Mouse (Mus musculus) hindbrain, embryonic 13.5 days (tissue): ENCODE data around the gene Lmbr1l. TPM values are rescaled to one million over a fixed set of nuclear protein-coding genes. Genes with fewer than 3 reads are reported as not detected.

Experiments
- ATAC-seq: fragments of 200-750 bp; cut with Nextera tagmentation; 2 replicates; pipeline ENCODE4 v1.8.0; 2017; ENCODE audit warnings: moderate TSS enrichment; ENCODE audit not compliant: low FRiP score
- H3K27ac ChIP-seq: fragments of 300-500 bp; sonication (generic); 2 replicates; pipeline ENCODE4 v1.5.1; 2015; ENCODE audit warnings: inconsistent platforms, mild to moderate bottlenecking, moderate library complexity
- H3K27me3 ChIP-seq: fragments of 300-500 bp; sonication (generic); 2 replicates; pipeline ENCODE4 v1.6.1; 2015; ENCODE audit warnings: mild to moderate bottlenecking, inconsistent platforms
- H3K36me3 ChIP-seq: fragments of 300-500 bp; sonication (generic); 2 replicates; pipeline ENCODE4 v1.6.1; 2015; ENCODE audit warnings: mild to moderate bottlenecking, inconsistent platforms
- H3K4me1 ChIP-seq: fragments of 300-500 bp; sonication (generic); replicated peaks from 2 replicates; pipeline ENCODE4 v1.6.1; 2015; ENCODE audit warnings: inconsistent platforms
- H3K4me2 ChIP-seq: fragments of 300-500 bp; sonication (generic); 2 replicates; pipeline ENCODE4 v1.6.1; 2015; ENCODE audit warnings: inconsistent platforms, mild to moderate bottlenecking, moderate library complexity
- H3K4me3 ChIP-seq: fragments of 300-500 bp; sonication (generic); 2 replicates; pipeline ENCODE4 v1.5.1; 2015; ENCODE audit warnings: mild to moderate bottlenecking, inconsistent platforms
- H3K9ac ChIP-seq: fragments of 300-500 bp; sonication (generic); 2 replicates; pipeline ENCODE4 v1.6.1; 2015; ENCODE audit warnings: mild to moderate bottlenecking, inconsistent platforms
- H3K9me3 ChIP-seq: fragments of 300-500 bp; sonication (generic); 2 replicates; pipeline ENCODE4 v1.6.1; 2016; ENCODE audit warnings: inconsistent platforms
- WGBS: fragments of 180-500 bp; shearing (Covaris S2); methylation state at CpG from one replicate; pipeline ENCODE4 v1.1.7; 2015; 5-methylcytosine and 5-hydroxymethylcytosine counted together
- polyA plus RNA-seq: library from polyadenylated mRNA; unstranded; fragments of >200 nt; fragmentation: Nextera tagmentation; extraction: Ambion mirVana; gene quantifications from 2 replicates; pipeline ENCODE4 v1.2.1, GENCODE M21; 2015

Lmbr1l gene
- polyA plus RNA-seq, 1 experiment from 2014 or later = 38.3 TPM

GRCm38 (mm10) chr15:98914903-98915302 lies 3.1 kb downstream of the Lmbr1l start:
- 96% methylated on average over 6 of the region's 6 CpGs for WGBS
- no peak overlapping the region for H3K4me2 ChIP-seq
- peaks cover 47% of the 10 kb centered on the region for H3K36me3 ChIP-seq
- no peak overlapping the region for H3K27ac ChIP-seq
- H3K4me3 ChIP-seq = no peak overlapping the region
- H3K9ac ChIP-seq = no peak overlapping the region
- peaks cover 33% of the 10 kb centered on the region for H3K4me1 ChIP-seq
- no peak for ATAC-seq
- no peaks in the 10 kb centered on the region for H3K27me3 ChIP-seq
- H3K9me3 ChIP-seq = no peaks in the 10 kb centered on the region

GRCm38 (mm10) chr15:98904692-98905091 lies 13.3 kb downstream of the Lmbr1l start:
- Histone ChIP-seq H3K36me3 (peaks cover 72% of the 10 kb centered on the region), H3K27ac (no peak overlapping the region), H3K9ac (0 out of 2 replicates have a peak overlapping the region, but pooled peaks have one; percentile 39), H3K27me3 (peaks cover 16% of the 10 kb centered on the region), H3K4me3 (no peak overlapping the region), H3K4me2 (no peak overlapping the region), H3K4me1 (no peaks in the 10 kb centered on the region), H3K9me3 (no peaks in the 10 kb centered on the region)
- ATAC-seq = no peak; the same call in 1 of the 2 replicates
- 30% methylated on average over 10 of the region's 10 CpGs for WGBS

- no peaks in the 10 kb centered on the region for H3K9me3 ChIP-seq
- no peak overlapping the region for H3K9ac ChIP-seq
- H3K4me3 ChIP-seq = no peak overlapping the region
- peaks cover 11% of the 10 kb centered on the region for H3K4me1 ChIP-seq
- no peak overlapping the region for H3K4me2 ChIP-seq
- peaks cover 37% of the 10 kb centered on the region for H3K27me3 ChIP-seq
- peaks cover 51% of the 10 kb centered on the region for H3K36me3 ChIP-seq
- ATAC-seq = no peak
- 94% methylated on average over 2 of the region's 2 CpGs for WGBS
- no peak overlapping the region for H3K27ac ChIP-seq
Measured at GRCm38 (mm10) chr15:98902600-98902999, 15.4 kb downstream of the Lmbr1l start.

GRCm38 (mm10) chr15:98901530-98901929 lies 16.5 kb downstream of the Lmbr1l start:
- Histone ChIP-seq H3K27me3 (peaks cover 47% of the 10 kb centered on the region), H3K36me3 (peaks cover 41% of the 10 kb centered on the region), H3K27ac (no peak overlapping the region), H3K4me1 (peaks cover 15% of the 10 kb centered on the region), H3K9me3 (no peaks in the 10 kb centered on the region), H3K4me3 (no peak overlapping the region), H3K4me2 (no peak overlapping the region), H3K9ac (no peak overlapping the region)
- ATAC-seq = no peak
- WGBS = 65% methylated on average over 1 of the region's 1 CpGs

GRCm38 (mm10) chr15:98897928-98898800 lies 19.9 kb downstream of the Lmbr1l start, which contains the start of gene Dhh:
Gene Dhh (minus strand): TSS chr15:98898540.
- Histone ChIP-seq H3K27ac (no peak within 1 kb of the TSS), H3K9me3 (no peaks in the 10 kb centered on the region), H3K9ac (peak within 1 kb of the TSS; percentile 43; the same call in 1 of the 2 replicates), H3K27me3 (peaks cover 81% of the 10 kb centered on the region), H3K4me1 (peaks cover 43% of the 10 kb centered on the region), H3K4me3 (peak within 1 kb of the TSS; percentile 22), H3K36me3 (peaks cover 9% of the 10 kb centered on the region), H3K4me2 (peak within 1 kb of the TSS; percentile 44)
- WGBS = under 1% methylated on average over 40 of the region's 41 CpGs
- no peak for ATAC-seq

- H3K9me3 ChIP-seq = no peaks in the 10 kb centered on the region
- peaks cover 43% of the 10 kb centered on the region for H3K4me1 ChIP-seq
- H3K4me3 ChIP-seq = peak overlapping the region; percentile 22
- H3K27ac ChIP-seq = no peak overlapping the region
- H3K36me3 ChIP-seq = peaks cover 3% of the 10 kb centered on the region; the same call in 1 of the 2 replicates
- H3K4me2 ChIP-seq = peak overlapping the region; percentile 44
- WGBS = 1% methylated on average over 10 of the region's 10 CpGs
- no peak for ATAC-seq
- H3K27me3 ChIP-seq = peaks cover 88% of the 10 kb centered on the region
- H3K9ac ChIP-seq = peak overlapping the region; percentile 43; the same call in 1 of the 2 replicates
Measured at GRCm38 (mm10) chr15:98897495-98897894, 20.5 kb downstream of the Lmbr1l start.

GRCm38 (mm10) chr15:98895635-98896589 lies 22.1 kb downstream of the Lmbr1l start:
- Histone ChIP-seq H3K27ac (0 out of 2 replicates have a peak overlapping the region, but pooled peaks have one; percentile 23), H3K4me2 (peak overlapping the region; percentile 95), H3K9ac (peak overlapping the region; percentile 60), H3K4me1 (peaks cover 46% of the 10 kb centered on the region), H3K36me3 (no peaks in the 10 kb centered on the region), H3K4me3 (peak overlapping the region; percentile 49), H3K9me3 (no peaks in the 10 kb centered on the region), H3K27me3 (peaks cover 98% of the 10 kb centered on the region)
- no peak for ATAC-seq
- 2% methylated on average over 40 of the region's 41 CpGs for WGBS

- Histone ChIP-seq H3K4me3 (peak overlapping the region; percentile 49), H3K27ac (no peak overlapping the region), H3K4me2 (peak overlapping the region; percentile 95), H3K9ac (peak overlapping the region; percentile 69; the same call in 1 of the 2 replicates), H3K9me3 (no peaks in the 10 kb centered on the region), H3K36me3 (no peaks in the 10 kb centered on the region), H3K27me3 (peaks cover 95% of the 10 kb centered on the region), H3K4me1 (peaks cover 46% of the 10 kb centered on the region)
- 2% methylated on average over 38 of the region's 38 CpGs for WGBS
- ATAC-seq = peak; percentile 29; the same call in 1 of the 2 replicates
Measured at GRCm38 (mm10) chr15:98894746-98895634, 23.0 kb downstream of the Lmbr1l start.

- no peak for ATAC-seq
Measured at GRCm38 (mm10) chr15:98893940-98894745, 23.9 kb downstream of the Lmbr1l start, which contains the start of gene Rhebl1. Gene Rhebl1 (minus strand): TSS chr15:98894540.

GRCm38 (mm10) chr15:98893036-98893435 lies 25.0 kb downstream of the Lmbr1l start:
- WGBS = 48% methylated on average over 4 of the region's 4 CpGs
- no peak for ATAC-seq
- Histone ChIP-seq H3K4me2 (no peak overlapping the region), H3K36me3 (no peaks in the 10 kb centered on the region), H3K27ac (no peak overlapping the region), H3K9ac (no peak overlapping the region), H3K4me3 (no peak overlapping the region), H3K9me3 (no peaks in the 10 kb centered on the region), H3K27me3 (peaks cover 75% of the 10 kb centered on the region), H3K4me1 (peaks cover 39% of the 10 kb centered on the region)

More at GRCm38 (mm10) chr15:98893940-98894745, 23.9 kb downstream of the Lmbr1l start, which contains the start of gene Rhebl1:
- peak within 1 kb of the TSS; percentile 95 for H3K4me2 ChIP-seq
- no peak within 1 kb of the TSS for H3K27ac ChIP-seq
- peak within 1 kb of the TSS; percentile 69 for H3K9ac ChIP-seq
- H3K4me1 ChIP-seq = peaks cover 46% of the 10 kb centered on the region
- peak within 1 kb of the TSS; percentile 49 for H3K4me3 ChIP-seq
- under 1% methylated on average over 77 of the region's 77 CpGs for WGBS
- no peaks in the 10 kb centered on the region for H3K9me3 ChIP-seq
- H3K36me3 ChIP-seq = no peaks in the 10 kb centered on the region
- H3K27me3 ChIP-seq = peaks cover 86% of the 10 kb centered on the region
